8 mouse cellular contexts compared by ENCODE assay signal in genomic region chr13:95443376-95444233, GRCm38 (mm10). TPM values are rescaled to one million over a fixed set of nuclear protein-coding genes. Genes with fewer than 3 reads are reported as not detected.
DNase-seq lines count a peak whose midpoint lies in the region; ATAC-seq and TF ChIP-seq lines count a peak whose summit lies in the region.

No protein-coding gene starts in this region.

- no peak overlapping the region for H3K27ac ChIP-seq in embryonic facial prominence, embryonic 14.5 days (replicated peaks; ENCODE audit: low read depth, low read length)
- no peak overlapping the region for H3K27ac ChIP-seq in intestine, embryonic 15.5 days
- no peak overlapping the region for H3K27ac ChIP-seq in midbrain, postnatal 0 days (ENCODE audit: low read depth, low read length)

- H3K4me3 ChIP-seq in embryonic facial prominence, embryonic 14.5 days (ENCODE audit: low read depth, low read length) = peak overlapping the region; percentile 43
- peak overlapping the region; percentile 40 for H3K4me3 ChIP-seq in intestine, embryonic 15.5 days (replicated peaks)
- peak overlapping the region; percentile 50 for H3K4me3 ChIP-seq in midbrain, postnatal 0 days (ENCODE audit: low read depth, low read length)

- WGBS in embryonic facial prominence, embryonic 14.5 days = 1% methylated on average over 43 of the region's 46 CpGs
- WGBS in intestine, embryonic 15.5 days = 2% methylated on average over 46 of the region's 46 CpGs
- WGBS in midbrain, postnatal 0 days = 2% methylated on average over 42 of the region's 46 CpGs

- H3K27me3 ChIP-seq in embryonic facial prominence, embryonic 14.5 days (replicated peaks; ENCODE audit: control insufficient read depth, insufficient read depth, low read length) = peaks cover 45% of the 10 kb centered on the region
- peaks cover 25% of the 10 kb centered on the region for H3K27me3 ChIP-seq in intestine, embryonic 15.5 days (replicated peaks)
- no peaks in the 10 kb centered on the region for H3K27me3 ChIP-seq in midbrain, postnatal 0 days (ENCODE audit: insufficient read depth, low read length)

- peaks cover 12% of the 10 kb centered on the region for H3K4me1 ChIP-seq in embryonic facial prominence, embryonic 14.5 days (ENCODE audit: control insufficient read depth, insufficient read depth, low read length)
- H3K4me1 ChIP-seq in intestine, embryonic 15.5 days (replicated peaks) = peaks cover 8% of the 10 kb centered on the region
- H3K4me1 ChIP-seq in midbrain, postnatal 0 days (ENCODE audit: insufficient read depth, low read length) = 0 out of 2 replicates have a peak, but pooled peaks cover 3% of the 10 kb centered on the region

- H3K4me2 ChIP-seq in embryonic facial prominence, embryonic 14.5 days (ENCODE audit: low read depth, low read length) = peak overlapping the region; percentile 89
- peak overlapping the region; percentile 93 for H3K4me2 ChIP-seq in intestine, embryonic 15.5 days (replicated peaks)
- H3K4me2 ChIP-seq in midbrain, postnatal 0 days (ENCODE audit: low read depth, low read length, poor library complexity, severe bottlenecking) = peak overlapping the region; percentile 94

- ATAC-seq in embryonic facial prominence, embryonic 14.5 days (ENCODE audit: low read depth) = peak; percentile 75
- peak; percentile 59; the same call in 1 of the 2 replicates for ATAC-seq in intestine, embryonic 15.5 days
- peak; percentile 77 for ATAC-seq in midbrain, postnatal 0 days (ENCODE audit: low FRiP score)

- peak; percentile 13 to 16 for DNase-seq in cerebellum, postnatal 14 days
- no peak for DNase-seq in cerebellum, adult 8-10 months
- peak; percentile 6 to 11 for DNase-seq in B cell, adult 2 months
- peak; percentile 76 for DNase-seq in embryonic facial prominence, embryonic 14.5 days (ENCODE audit: low spot score)
- peak; percentile 75 for DNase-seq in midbrain, postnatal 0 days (ENCODE audit: low spot score)
- no peak for DNase-seq in layer of hippocampus, postnatal 14 days (ENCODE audit: low spot score in 2 of 2)
- DNase-seq in left cerebral cortex, adult 11 months (ENCODE audit: low spot score) = no peak

- no peaks in the 10 kb centered on the region for H3K36me3 ChIP-seq in embryonic facial prominence, embryonic 14.5 days (ENCODE audit: control insufficient read depth, insufficient read depth, low read length)
- no peaks in the 10 kb centered on the region for H3K36me3 ChIP-seq in intestine, embryonic 15.5 days
- H3K36me3 ChIP-seq in midbrain, postnatal 0 days (ENCODE audit: insufficient read depth, low read length) = no peaks in the 10 kb centered on the region

- peak overlapping the region; percentile 54 for H3K9ac ChIP-seq in embryonic facial prominence, embryonic 14.5 days (ENCODE audit: low read depth, low read length)
- H3K9ac ChIP-seq in intestine, embryonic 15.5 days = peak overlapping the region; percentile 20; the same call in 1 of the 2 replicates
- H3K9ac ChIP-seq in midbrain, postnatal 0 days (replicated peaks; ENCODE audit: low read length, poor library complexity, severe bottlenecking) = peak overlapping the region; percentile 51

- H3K9me3 ChIP-seq in embryonic facial prominence, embryonic 14.5 days (ENCODE audit: control insufficient read depth, low read length) = no peaks in the 10 kb centered on the region
- no peaks in the 10 kb centered on the region for H3K9me3 ChIP-seq in intestine, embryonic 15.5 days
- no peaks in the 10 kb centered on the region for H3K9me3 ChIP-seq in midbrain, postnatal 0 days (ENCODE audit: low read length)

- TF ChIP-seq CTCF in midbrain, postnatal 0 days (IDR thresholded peaks at IDR 0.05) = peak; percentile 67

RNA-seq across cellular contexts. Expression of gene Crhbp, which starts 1.1 kb away (rescaled TPM):
- 0.16 and 0.64 TPM in 2 replicates for polyA plus RNA-seq in embryonic facial prominence, embryonic 14.5 days (2014; fragmentation: Nextera tagmentation; extraction: Ambion mirVana)
- 0.15 and 0.24 TPM in 2 replicates for polyA plus RNA-seq in intestine, embryonic 15.5 days (2015; fragmentation: Nextera tagmentation; extraction: Ambion mirVana)
- 3.7 and 7.7 TPM in 2 replicates for total RNA-seq in midbrain, postnatal 0 days (2014; rRNA removed)
- polyA plus RNA-seq in midbrain, postnatal 0 days (2015; fragmentation: Nextera tagmentation; extraction: Ambion mirVana) = 5.2 and 6.7 TPM in 2 replicates
- total RNA-seq in layer of hippocampus, postnatal 14 days (2021) = 10 to 100 TPM; 16.8 to 17.8 TPM

RNA-seq across cellular contexts. Expression of gene S100z, which starts 34.9 kb away (rescaled TPM):
- polyA plus RNA-seq in embryonic facial prominence, embryonic 14.5 days (2014; fragmentation: Nextera tagmentation; extraction: Ambion mirVana) = 1.5 and 2.9 TPM in 2 replicates
- 0.43 and 0.51 TPM in 2 replicates for polyA plus RNA-seq in intestine, embryonic 15.5 days (2015; fragmentation: Nextera tagmentation; extraction: Ambion mirVana)
- not detected in 2 replicates for total RNA-seq in midbrain, postnatal 0 days (2014; rRNA removed)
- not detected in 2 replicates for polyA plus RNA-seq in midbrain, postnatal 0 days (2015; fragmentation: Nextera tagmentation; extraction: Ambion mirVana)
- not detected for total RNA-seq in layer of hippocampus, postnatal 14 days (2021)

Comparison
In these comparisons a context has a peak if more than half of its experiments do, and no peak if none do; other contexts are left out.
1. DNase-seq: peak in cerebellum, postnatal 14 days (2 of 2), B cell, adult 2 months (2 of 2), embryonic facial prominence, embryonic 14.5 days (single experiment) and midbrain, postnatal 0 days (single experiment); none in cerebellum, adult 8-10 months (single experiment), layer of hippocampus, postnatal 14 days (0 of 2) and left cerebral cortex, adult 11 months (single experiment).
2. Peak in every context shown above with its lines, with median percentiles within 50 percentile points of each other: ATAC-seq, H3K4me2 ChIP-seq, H3K4me3 ChIP-seq and H3K9ac ChIP-seq.